Mouse (Mus musculus): ENCODE measurements at regions not wholly inside any gene's neighbourhood (a gene's known extent, or its start where the extent isn't known, plus 50 kb on each side); places are given as distances from the start of the nearest gene placed in this dataset.

DNA sequence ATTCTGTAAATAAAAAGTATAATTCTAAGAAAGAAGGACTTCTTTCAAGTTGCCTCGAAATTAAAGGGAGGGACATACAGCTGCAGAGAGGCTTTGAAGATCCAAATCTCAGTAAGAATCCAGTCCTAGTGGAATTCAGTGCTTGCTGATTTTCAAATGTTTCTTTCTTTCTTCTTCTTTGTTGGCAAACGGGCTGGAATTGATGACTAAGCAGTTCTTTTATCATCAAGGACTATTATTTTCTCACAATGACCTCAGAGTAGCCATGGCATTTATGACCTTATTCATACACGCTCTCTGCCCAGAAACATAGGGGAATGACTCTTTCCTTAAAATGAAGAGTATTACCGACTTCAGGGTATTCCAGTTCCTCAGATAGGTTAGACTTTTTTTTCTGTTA is 1185.9 kb downstream of the Gsdmc2 start:
- DNase-seq (ENCODE audit: extremely low read depth), result no peak
- H3K36me3 ChIP-seq (replicated peaks in 1 of 2; ENCODE audit: control insufficient read depth in 1 of 2, insufficient read depth in 1 of 2, low read length in 1 of 2), result no peaks in the 10 kb centered on the region
- no peaks in the 10 kb centered on the region for H3K4me1 ChIP-seq (ENCODE audit: control insufficient read depth in 1 of 2, insufficient read depth in 2 of 2)
- no peaks in the 10 kb centered on the region for H3K9me3 ChIP-seq (replicated peaks; ENCODE audit: low read length)
- H3K4me2 ChIP-seq (ENCODE audit: insufficient read depth, low read depth, poor library complexity, severe bottlenecking), result no peak overlapping the region
- no peak overlapping the region for H3K27ac ChIP-seq (ENCODE audit: insufficient read depth, low read depth)
- no peak overlapping the region for H3K4me3 ChIP-seq (replicated peaks in 1 of 3; ENCODE audit: low read depth in 2 of 3, low read length in 2 of 3, poor library complexity in 1 of 3)
- dilution Hi-C loops (cut with MboI; ENCODE audit: extremely low pct_ligation_motif_present, extremely low pct_unique_long_range_greater_than_20kb, low sequenced_read_pairs), result no loop called here
- no peaks in the 10 kb centered on the region for H3K79me2 ChIP-seq (replicated peaks; ENCODE audit: control insufficient read depth, extremely low read depth, insufficient read depth, poor library complexity, severe bottlenecking)
- in situ Hi-C loops (cut with MboI; ENCODE audit: low pct_ligation_motif_present, low pct_unique_long_range_greater_than_20kb, low sequenced_read_pairs), result loop anchor here (10.0 kb wide), 1 partner anchor 56 kb away; no protein-coding TSS in a partner anchor
- H3K9ac ChIP-seq (ENCODE audit: insufficient read depth, low read depth), result no peak overlapping the region
- H3K27me3 ChIP-seq (replicated peaks), result no peaks in the 10 kb centered on the region
- TF ChIP-seq MAFK (IDR thresholded peaks at IDR 0.05; ENCODE audit: insufficient replicate concordance, low read length), result peak; percentile 72
- no peak for TF ChIP-seq POLR2AphosphoS2 (IDR thresholded peaks at IDR 0.05; ENCODE audit: low read depth, low read length)

DNA sequence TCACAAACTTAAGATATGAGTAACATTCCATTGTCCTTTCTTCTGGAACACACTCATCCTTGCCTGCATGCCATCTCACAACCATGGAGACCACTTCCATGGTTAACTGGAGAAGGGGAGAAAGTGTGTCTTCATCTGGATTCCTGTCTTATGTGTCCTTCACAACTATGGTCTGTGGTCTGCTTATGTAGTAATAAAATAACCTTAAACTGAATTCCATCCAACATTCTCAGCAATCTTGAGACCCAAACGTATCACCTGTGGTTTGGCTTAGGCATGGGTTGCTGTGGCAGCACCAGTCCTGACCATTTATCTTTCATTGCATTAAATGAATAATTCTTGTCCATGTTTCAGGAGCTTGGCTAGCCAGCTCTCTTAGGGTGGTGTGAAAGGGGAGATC is 1186.3 kb downstream of the Gsdmc2 start:
- Histone ChIP-seq H3K9ac (ENCODE audit: insufficient read depth, low read depth) (no peak overlapping the region), H3K79me2 (replicated peaks; ENCODE audit: control insufficient read depth, extremely low read depth, insufficient read depth, poor library complexity, severe bottlenecking) (no peaks in the 10 kb centered on the region), H3K9me3 (replicated peaks; ENCODE audit: low read length) (no peaks in the 10 kb centered on the region), H3K27ac (ENCODE audit: insufficient read depth, low read depth) (no peak overlapping the region), H3K4me2 (ENCODE audit: insufficient read depth, low read depth, poor library complexity, severe bottlenecking) (no peak overlapping the region), H3K27me3 (replicated peaks) (no peaks in the 10 kb centered on the region), H3K4me3 (replicated peaks in 1 of 3; ENCODE audit: low read depth in 2 of 3, low read length in 2 of 3, poor library complexity in 1 of 3) (no peak overlapping the region), H3K36me3 (replicated peaks in 1 of 2; ENCODE audit: control insufficient read depth in 1 of 2, insufficient read depth in 1 of 2, low read length in 1 of 2) (no peaks in the 10 kb centered on the region), H3K4me1 (ENCODE audit: control insufficient read depth in 1 of 2, insufficient read depth in 2 of 2) (no peaks in the 10 kb centered on the region)
- no peak for DNase-seq (ENCODE audit: extremely low read depth)
- dilution Hi-C loops (cut with MboI; ENCODE audit: extremely low pct_ligation_motif_present, extremely low pct_unique_long_range_greater_than_20kb, low sequenced_read_pairs) (no loop called here), in situ Hi-C loops (cut with MboI; ENCODE audit: low pct_ligation_motif_present, low pct_unique_long_range_greater_than_20kb, low sequenced_read_pairs) (loop anchor here (10.0 kb wide), 1 partner anchor 56 kb away; no protein-coding TSS in a partner anchor)
- no peak for TF ChIP-seq GABPA (IDR thresholded peaks at IDR 0.05; ENCODE audit: insufficient replicate concordance, low read depth, low read length)
- TF ChIP-seq CHD2 (IDR thresholded peaks at IDR 0.05; ENCODE audit: low read length), result no peak
- no peak for TF ChIP-seq BHLHE40 (IDR thresholded peaks at IDR 0.05; ENCODE audit: low read depth, low read length)
- TF ChIP-seq TBP (conservative IDR thresholded peaks at IDR 0.05; ENCODE audit: low read depth, low read length), result no peak
- TF ChIP-seq ELF1 (IDR thresholded peaks at IDR 0.05; ENCODE audit: low read depth, low read length), result no peak
- no peak for TF ChIP-seq EP300 (IDR thresholded peaks at IDR 0.05; ENCODE audit: low read length)
- no peak for TF ChIP-seq KAT2A (IDR thresholded peaks at IDR 0.05; ENCODE audit: insufficient replicate concordance, low read length)
- no peak for TF ChIP-seq NRF1 (IDR thresholded peaks at IDR 0.05; ENCODE audit: low read depth, low read length)
- no peak for TF ChIP-seq JUND (conservative IDR thresholded peaks at IDR 0.05; ENCODE audit: low read depth, low read length)
- TF ChIP-seq CTCF (conservative IDR thresholded peaks at IDR 0.05 in 1 of 2, IDR thresholded peaks at IDR 0.05 in 1 of 2; ENCODE audit: low read depth in 2 of 2, low read length in 2 of 2), result no peak
- TF ChIP-seq RCOR1 (conservative IDR thresholded peaks at IDR 0.05; ENCODE audit: low read depth, low read length), result no peak

DNA sequence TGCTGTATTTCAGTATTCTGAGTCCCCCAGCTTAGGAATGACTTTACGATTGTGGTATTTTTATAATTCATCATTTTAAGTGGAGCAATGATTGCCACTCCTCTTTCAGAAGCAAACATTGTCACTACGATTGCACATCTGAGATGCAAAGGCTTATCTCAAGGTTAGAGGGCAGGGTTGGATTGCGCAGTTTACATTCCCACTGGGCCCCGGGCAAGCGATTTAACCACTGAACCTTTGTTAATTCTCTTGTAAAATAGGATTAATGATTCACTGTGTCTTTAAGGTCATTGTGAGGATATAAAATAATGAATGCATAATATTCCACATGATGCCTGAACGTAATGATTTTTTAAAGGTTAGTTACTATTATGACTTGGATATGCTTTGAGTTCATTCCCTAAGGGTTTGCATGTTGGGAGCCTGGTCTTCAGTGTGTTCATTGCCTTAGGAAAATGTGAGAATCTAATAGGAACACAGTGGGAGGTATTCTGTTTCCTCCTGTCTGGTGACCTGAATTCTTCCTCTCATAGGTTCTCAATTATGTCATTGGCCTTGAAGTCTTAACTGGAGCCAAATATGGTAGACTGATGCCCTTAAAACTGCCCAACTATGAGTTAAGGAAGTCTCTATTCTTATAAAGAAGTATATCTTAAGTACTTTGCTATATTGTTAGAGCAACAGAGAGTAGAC is 1198.4 kb downstream of the Gsdmc2 start:
- DNase-seq (ENCODE audit: extremely low read depth), result no peak
- H3K4me1 ChIP-seq (ENCODE audit: control insufficient read depth in 1 of 2, insufficient read depth in 2 of 2), result peaks cover 3 to 16% of the 10 kb centered on the region in 2 experiments; a peak in 3 of 4 replicates
- no peak overlapping the region for H3K27ac ChIP-seq (ENCODE audit: insufficient read depth, low read depth)
- H3K4me2 ChIP-seq (ENCODE audit: insufficient read depth, low read depth, poor library complexity, severe bottlenecking), result no peak overlapping the region
- dilution Hi-C loops (cut with MboI; ENCODE audit: extremely low pct_ligation_motif_present, extremely low pct_unique_long_range_greater_than_20kb, low sequenced_read_pairs), result no loop called here
- no peaks in the 10 kb centered on the region for H3K27me3 ChIP-seq (replicated peaks)
- no peak for TF ChIP-seq PAX5 (IDR thresholded peaks at IDR 0.05; ENCODE audit: low read length)
- TF ChIP-seq ZMIZ1 (IDR thresholded peaks at IDR 0.05; ENCODE audit: low read depth, low read length), result no peak
- no peak for TF ChIP-seq ZC3H11A (IDR thresholded peaks at IDR 0.05; ENCODE audit: low read depth, low read length)
- no peak for TF ChIP-seq NELFE (IDR thresholded peaks at IDR 0.05; ENCODE audit: low read depth, low read length)
- no peak for TF ChIP-seq POLR2A (IDR thresholded peaks at IDR 0.05; ENCODE audit: low read depth, low read length)
- TF ChIP-seq RAD21 (IDR thresholded peaks at IDR 0.05; ENCODE audit: low read depth, low read length), result no peak
- TF ChIP-seq RCOR1 (conservative IDR thresholded peaks at IDR 0.05; ENCODE audit: low read depth, low read length), result no peak
- TF ChIP-seq EP300 (IDR thresholded peaks at IDR 0.05; ENCODE audit: low read length), result no peak
- TF ChIP-seq CTCF (conservative IDR thresholded peaks at IDR 0.05 in 1 of 2, IDR thresholded peaks at IDR 0.05 in 1 of 2; ENCODE audit: low read depth in 2 of 2, low read length in 2 of 2), result no peak
- TF ChIP-seq JUND (conservative IDR thresholded peaks at IDR 0.05; ENCODE audit: low read depth, low read length), result no peak
- no peak for TF ChIP-seq USF1 (IDR thresholded peaks at IDR 0.05; ENCODE audit: low read depth, low read length)
- TF ChIP-seq SIN3A (IDR thresholded peaks at IDR 0.05; ENCODE audit: low read length), result no peak
- no peak for TF ChIP-seq ELF1 (IDR thresholded peaks at IDR 0.05; ENCODE audit: low read depth, low read length)
- TF ChIP-seq IRF4 (IDR thresholded peaks at IDR 0.05; ENCODE audit: low read depth, low read length), result no peak
- TF ChIP-seq POLR2AphosphoS2 (IDR thresholded peaks at IDR 0.05; ENCODE audit: low read depth, low read length), result no peak
- no peaks in the 10 kb centered on the region for H3K36me3 ChIP-seq (replicated peaks in 1 of 2; ENCODE audit: control insufficient read depth in 1 of 2, insufficient read depth in 1 of 2, low read length in 1 of 2)
- in situ Hi-C loops (cut with MboI; ENCODE audit: low pct_ligation_motif_present, low pct_unique_long_range_greater_than_20kb, low sequenced_read_pairs), result no loop called here
- no peak overlapping the region for H3K9ac ChIP-seq (ENCODE audit: insufficient read depth, low read depth)
- no peaks in the 10 kb centered on the region for H3K79me2 ChIP-seq (replicated peaks; ENCODE audit: control insufficient read depth, extremely low read depth, insufficient read depth, poor library complexity, severe bottlenecking)
- H3K9me3 ChIP-seq (replicated peaks; ENCODE audit: low read length), result no peaks in the 10 kb centered on the region
- no peak overlapping the region for H3K4me3 ChIP-seq (replicated peaks in 1 of 3; ENCODE audit: low read depth in 2 of 3, low read length in 2 of 3, poor library complexity in 1 of 3)
